Mouse (Mus musculus): Measurements from ENCODE around the gene Arih2.
A peak's percentile ranks its signal among the peaks of the same experiment; 100 is the strongest.
"Not testable (repeated sequence)": the region's sequence is repeated elsewhere in the genome, so short reads cannot be mapped to it uniquely, and the experiment has no call there.

The Arih2 gene

DNA sequence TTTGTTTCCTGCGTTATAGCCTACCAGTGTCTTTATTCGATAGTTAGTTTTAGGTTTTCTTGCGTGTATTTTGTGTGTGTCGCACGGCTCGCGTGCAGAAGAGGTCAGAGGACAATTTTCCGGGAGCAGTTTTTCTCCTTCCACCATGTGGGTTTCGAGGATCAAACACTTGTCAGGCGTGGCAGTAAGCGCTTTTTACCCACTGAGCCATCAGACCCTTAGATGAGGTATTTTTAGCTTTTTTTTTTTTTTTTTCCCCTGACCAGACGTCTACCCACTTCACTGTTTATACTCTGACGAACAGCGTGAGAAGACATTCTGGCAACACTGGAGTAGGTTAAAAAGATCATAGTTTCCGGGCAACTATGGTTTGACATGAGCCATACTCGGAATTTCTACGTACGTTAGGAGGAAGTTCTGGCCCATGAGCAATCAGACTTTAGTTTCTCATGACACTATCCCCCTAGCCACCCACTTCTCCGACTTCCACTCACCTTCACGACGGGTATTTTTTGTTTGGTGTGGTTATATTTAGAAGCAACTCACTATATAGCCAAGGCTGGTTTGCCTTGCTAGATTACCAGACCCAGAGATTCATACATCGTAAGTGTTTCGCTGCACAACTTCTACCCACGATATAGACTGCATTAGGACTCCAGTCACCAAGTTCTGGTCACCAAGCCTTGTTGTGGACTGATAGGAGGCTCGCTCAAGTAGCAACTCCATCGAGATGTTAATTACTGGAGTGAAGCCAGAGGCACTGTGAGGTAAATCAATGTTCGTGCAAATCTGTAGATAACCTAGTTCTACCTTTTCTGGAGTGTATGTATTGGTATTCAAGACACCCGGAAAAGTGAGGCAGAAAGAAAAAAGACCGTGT lies 615 bp upstream of the Arih2 start:
- no peak for DNase-seq (ENCODE audit: low read depth, low spot score)

DNA sequence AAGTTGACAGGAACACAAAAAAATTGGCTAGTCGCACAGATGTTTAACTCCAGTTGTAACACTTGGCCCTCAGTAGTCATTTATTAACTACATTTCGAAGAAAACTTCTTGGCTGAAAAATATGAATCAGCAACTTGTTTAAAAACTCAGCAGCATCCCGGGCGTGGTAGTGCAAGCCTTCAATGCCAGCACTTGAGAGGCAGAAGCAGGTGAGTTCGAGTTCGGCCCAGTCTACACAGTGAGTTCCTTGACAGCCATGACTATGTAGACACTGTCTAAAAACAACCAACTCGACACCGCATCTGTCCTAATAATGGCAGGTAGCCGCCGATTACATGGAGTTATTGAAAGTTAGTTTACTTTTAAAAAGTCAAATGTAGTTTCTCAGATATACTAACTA lies 1.0 kb downstream of the Arih2 start:
- DNase-seq (ENCODE audit: low read depth, low spot score) = no peak

DNA sequence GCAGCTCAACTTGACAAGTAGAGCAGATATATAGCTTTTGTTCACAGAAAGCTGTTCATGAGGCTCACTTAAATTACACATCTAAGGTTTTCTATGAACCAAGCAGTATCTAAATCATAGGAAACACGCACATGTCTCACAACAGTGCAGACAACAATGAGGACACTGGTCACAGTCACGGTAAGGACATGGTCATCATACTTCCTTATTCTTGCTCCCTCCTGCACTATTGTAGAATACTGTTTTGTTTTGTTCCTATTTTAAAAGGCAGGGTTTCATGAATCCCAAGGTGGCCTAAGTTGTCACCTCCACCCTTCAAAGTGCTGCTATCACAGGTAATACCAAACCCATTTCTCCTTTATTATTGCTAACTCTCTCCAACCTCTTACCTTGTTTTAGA lies 9.4 kb downstream of the Arih2 start:
- no peak for DNase-seq (ENCODE audit: low read depth, low spot score)

DNA sequence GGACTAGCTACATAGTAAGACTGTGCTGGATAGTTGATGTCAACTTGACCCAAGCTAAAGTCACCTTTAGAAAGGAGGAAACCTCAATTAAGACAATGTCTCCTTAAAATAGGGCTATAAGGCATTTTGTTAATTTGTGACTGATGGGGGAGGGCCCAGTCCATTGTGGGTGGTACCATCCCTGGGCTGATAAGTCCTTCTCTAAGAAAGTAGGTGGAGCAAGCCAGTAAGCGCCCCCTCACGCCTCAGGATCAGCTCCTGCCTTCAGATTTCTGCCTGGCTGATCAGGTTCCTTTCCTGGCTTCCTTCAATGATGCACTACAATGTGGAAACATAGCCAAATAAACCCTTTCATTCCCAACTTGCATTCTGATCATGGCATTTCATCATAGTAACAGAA lies 13.8 kb downstream of the Arih2 start:
- no peak for DNase-seq (ENCODE audit: low read depth, low spot score)

DNA sequence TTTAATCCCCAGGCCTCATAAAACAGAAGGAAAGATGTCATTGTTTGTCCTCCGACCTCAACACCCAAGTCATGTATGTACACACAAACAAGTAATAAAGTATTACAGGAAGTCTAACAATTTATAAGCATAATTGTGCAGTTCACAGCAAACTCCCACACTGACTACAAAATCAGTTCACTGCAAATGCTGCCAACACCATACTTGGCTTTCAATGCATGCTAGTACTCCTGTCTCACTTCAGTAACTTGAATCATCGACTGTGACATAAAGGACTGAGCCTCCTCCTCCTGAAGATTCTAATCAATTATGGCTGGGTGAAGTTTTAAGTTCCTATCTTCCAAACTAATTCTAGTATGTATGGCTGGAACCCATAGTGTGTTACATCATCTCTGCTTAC lies 15.3 kb downstream of the Arih2 start:
- DNase-seq (ENCODE audit: low read depth, low spot score) = no peak

DNA sequence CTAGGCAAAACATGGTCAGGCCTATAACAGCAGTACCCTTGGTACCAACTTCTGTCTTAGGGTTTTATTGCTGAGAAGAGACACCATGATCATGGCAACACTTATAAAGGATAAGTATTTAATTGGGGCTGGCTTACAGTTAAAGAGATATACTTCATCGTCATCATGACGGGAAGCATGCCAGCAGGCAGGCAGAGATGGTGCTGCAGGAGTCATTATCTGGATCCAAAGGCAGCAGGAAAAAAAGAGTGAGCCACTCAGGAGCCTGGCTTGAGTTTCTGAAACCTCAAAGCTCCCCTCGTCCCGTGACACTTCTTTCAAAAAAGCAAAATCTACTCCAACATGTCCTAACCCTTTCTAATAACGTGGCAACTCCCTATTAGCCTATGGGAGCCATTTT lies 16.8 kb downstream of the Arih2 start:
- no peak for DNase-seq (ENCODE audit: low read depth, low spot score)

DNA sequence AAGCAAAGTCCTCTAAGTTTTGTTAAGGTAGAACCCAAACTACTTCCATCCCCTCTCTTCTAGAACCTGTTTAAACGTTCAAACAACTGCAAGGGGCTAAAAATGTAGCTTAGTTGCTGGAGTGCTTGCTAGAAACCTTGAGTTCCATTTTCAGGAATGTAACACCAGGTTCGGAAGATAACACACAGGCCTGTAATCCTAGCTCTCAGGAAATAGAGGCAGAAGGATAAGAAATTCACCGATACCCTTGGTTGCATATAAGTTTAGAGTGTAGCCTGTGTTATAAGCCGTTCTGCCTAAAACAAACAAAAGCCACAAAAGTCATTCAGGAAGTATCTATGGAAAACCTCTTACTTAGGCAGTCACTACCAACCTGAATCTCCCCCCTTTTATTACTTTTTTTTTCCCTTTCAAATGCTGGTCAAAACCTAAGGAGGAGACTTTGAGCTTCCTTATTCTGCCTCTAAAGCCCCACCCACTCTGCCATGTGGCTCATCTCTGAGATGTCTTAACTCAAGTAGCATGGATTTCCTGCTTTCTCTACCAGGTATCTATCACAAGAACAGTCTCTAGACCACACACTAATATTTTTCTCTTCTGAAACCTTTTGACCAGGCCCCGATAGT lies 17.4 kb downstream of the Arih2 start:
- DNase-seq (ENCODE audit: low read depth, low spot score) = no peak

DNA sequence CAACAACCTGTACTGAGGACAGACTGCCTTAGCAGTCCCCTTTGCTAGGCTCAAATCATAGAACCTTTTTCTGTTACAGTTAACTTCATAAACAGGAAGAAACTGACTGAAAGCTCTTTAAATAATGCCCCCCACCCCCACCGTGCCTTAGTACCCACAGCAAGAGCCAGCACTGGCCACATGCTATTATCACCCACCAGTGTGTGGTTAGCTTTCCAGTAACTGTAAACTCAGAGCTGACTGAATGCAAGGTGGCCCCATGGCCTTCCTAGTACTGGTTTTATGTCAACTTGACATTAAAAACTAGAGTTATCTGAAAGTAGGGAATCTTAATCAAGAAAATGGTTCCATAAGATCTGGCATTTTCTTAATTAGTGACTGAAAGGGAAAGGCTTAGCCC lies 18.5 kb downstream of the Arih2 start:
- DNase-seq (ENCODE audit: low read depth, low spot score) = no peak

DNA sequence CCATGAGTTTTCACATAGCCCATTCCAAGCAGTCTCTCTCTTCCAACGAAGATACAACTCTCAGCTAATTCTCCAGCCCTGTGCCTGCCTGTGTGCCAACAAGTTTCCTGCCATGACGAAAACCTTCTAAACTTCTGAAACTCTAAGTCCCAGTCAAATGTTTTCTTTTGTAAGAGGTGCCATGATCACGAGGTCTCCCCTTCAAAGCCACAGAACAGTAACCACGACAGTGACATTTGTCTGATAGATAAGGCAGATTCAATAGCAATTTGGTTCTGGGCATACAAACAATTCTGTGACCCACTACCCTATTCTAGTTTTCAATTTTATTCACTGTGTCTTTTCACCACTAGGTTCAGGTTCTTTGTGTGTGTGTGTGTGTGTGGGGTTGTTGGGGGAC lies 21.0 kb downstream of the Arih2 start:
- no peak for DNase-seq (ENCODE audit: low read depth, low spot score)

DNA sequence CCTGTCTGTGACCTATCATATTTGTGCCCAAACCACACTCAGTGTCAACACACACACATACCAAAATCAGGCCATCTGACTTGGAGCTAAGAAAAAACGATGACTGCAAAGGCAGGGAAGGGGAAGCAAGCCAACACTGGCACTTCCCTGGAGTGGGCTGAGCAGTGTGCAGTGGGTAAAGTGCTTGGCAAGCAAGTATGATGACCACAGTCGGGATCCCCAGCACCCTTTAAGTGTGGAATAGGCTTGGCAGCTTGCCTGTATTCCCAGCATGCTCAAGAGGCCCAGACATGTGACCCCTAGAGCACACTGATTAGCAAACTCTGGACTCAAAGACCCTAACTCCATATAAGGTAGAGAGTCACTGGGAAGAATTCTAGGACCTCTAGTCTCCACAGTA lies 22.7 kb downstream of the Arih2 start:
- no peak for DNase-seq (ENCODE audit: low read depth, low spot score)

DNA sequence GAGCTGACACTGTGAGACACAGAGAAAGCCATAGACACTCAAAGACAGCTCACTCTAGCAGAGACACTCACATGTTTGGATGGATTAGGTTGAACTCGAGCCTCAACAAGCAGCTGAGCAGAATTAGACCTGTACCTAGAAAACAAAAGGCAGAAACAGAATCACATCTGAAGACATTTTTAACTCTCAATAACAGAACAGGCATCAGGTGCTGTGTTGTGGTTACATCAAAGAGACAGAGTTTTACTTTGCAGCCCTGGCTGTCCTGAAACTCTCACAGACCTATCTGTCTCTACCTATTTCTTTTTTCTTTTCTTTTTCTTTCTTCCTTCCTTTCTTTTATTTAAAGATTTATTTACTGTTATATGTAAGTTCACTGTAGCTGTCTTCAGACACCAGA lies 31.9 kb downstream of the Arih2 start:
- DNase-seq (ENCODE audit: low read depth, low spot score) = no peak

DNA sequence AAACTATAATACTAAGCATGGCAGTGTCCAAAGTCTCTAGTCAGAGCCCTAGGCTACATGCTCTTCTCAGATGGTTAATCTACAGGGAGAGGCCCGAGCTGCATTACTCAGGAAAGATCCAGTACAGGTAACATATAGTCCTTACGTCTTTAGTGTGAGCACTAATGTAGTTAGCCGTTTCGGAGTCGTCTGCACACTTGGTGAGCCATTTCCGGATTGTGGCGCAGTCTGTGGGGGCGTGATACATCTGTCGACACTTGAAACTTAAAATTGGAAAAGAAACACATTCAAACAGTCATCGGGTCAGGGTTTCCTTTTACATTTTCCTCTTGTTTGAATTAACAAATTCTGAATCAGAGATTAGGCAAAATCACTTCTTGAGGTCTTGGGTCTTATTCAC lies 37.7 kb downstream of the Arih2 start:
- DNase-seq (ENCODE audit: low read depth, low spot score) = no peak

DNA sequence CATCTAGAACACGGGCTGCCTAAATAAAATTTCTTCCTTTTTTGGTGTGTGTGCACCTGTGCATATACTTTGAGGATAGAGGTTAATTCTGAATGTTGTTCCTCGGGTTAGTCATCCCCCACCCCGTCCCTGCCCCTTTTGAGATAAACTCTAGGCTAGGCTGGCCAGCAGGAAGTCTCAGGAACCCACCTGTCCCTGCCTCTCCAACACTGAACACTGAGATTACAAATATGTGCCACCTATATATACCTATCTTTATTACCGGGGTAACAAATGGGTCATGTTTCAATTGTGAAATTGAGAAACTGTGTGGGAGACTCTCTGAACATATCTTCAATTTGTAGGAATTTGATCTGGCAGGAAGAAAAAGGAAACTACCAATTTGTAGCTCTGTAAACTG lies 40.3 kb downstream of the Arih2 start:
- no peak for DNase-seq (ENCODE audit: low read depth, low spot score)

DNA sequence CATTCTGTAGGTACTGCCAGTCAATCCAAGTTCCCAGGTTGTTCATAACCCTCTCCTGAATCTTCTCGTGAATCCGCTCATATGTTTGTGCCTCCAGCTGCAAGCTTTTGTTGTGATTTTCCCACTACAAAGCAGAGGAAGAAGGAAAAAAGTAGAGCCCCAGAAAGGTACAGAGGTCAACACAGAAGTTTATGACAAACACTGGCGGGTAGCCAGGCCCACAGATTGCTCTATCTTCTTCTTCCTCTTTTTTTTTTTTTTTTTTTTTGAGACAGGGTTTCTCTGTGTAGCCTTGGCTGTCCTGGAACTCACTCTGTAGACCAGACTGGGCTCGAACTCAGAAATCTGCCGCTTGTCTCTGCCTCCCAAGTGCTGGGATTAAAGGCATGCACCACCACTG lies 41.3 kb downstream of the Arih2 start:
- not testable (repeated sequence) for DNase-seq (ENCODE audit: low read depth, low spot score)

DNA sequence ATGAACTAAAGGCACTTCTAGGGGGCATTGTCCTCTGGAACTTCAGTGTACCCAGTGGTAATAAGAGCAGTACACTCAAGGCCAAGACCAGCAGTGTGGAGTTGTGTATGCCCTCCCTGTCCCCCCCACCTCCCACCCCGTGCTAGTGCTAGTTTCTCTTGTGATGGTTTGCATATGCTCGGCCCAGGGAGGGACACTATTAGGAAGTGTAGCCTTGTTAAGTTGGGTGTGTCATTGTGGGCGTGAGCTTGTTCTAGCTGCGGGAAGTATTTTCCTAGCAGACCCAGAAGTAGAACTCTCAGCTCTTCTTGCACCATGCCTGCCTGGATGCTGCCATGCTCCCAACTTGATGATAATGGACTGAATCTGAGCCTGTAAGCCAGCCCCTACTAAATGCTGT lies 47.2 kb downstream of the Arih2 start:
- DNase-seq (ENCODE audit: low read depth, low spot score) = no peak

DNA sequence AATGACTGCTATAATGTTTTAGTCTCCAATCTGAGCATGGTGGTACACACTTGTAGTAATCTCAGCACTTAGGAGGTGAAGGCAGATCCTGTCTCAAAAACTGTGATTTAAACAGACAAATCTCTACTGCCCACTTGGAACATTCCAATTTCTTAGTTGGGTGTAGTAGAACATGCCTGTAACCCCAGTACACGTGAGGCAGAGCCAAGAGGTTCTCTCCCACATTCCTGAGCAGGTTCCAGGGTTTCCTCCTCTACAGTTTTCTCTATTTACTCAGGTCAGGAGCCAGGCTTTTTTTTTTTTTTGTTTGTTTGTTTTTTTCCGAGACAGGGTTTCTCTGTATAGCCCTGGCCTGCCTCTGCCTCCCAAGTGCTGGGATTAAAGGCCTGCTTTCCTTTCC lies 49.2 kb downstream of the Arih2 start:
- DNase-seq (ENCODE audit: low read depth, low spot score) = no peak

DNA sequence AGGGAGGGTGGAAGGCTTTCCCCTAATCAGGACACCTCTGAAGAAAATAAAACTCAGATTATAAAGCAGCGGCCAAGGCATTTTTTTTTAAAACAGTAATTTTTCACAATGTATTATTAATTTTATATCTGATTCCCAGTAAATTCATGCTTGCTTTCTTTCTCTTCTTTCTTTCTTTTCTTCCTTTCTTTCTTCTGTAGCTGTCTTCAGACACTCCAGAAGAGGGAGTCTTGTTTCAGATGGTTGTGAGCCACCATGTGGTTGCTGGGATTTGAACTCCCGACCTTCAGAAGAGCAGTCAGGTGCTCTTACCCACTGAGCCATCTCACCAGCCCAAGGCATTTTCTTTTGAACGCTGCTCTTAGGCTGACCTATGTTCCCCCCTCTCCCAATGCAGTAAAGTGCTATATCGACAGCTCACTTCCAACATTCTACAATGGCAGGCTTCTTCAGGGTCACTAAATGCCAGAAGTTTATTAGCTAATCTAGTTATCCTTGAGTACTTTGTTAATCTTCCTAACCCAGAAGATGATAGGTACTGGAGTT lies 50.1 kb downstream of the Arih2 start:
- DNase-seq (ENCODE audit: low read depth, low spot score) = no peak

DNA sequence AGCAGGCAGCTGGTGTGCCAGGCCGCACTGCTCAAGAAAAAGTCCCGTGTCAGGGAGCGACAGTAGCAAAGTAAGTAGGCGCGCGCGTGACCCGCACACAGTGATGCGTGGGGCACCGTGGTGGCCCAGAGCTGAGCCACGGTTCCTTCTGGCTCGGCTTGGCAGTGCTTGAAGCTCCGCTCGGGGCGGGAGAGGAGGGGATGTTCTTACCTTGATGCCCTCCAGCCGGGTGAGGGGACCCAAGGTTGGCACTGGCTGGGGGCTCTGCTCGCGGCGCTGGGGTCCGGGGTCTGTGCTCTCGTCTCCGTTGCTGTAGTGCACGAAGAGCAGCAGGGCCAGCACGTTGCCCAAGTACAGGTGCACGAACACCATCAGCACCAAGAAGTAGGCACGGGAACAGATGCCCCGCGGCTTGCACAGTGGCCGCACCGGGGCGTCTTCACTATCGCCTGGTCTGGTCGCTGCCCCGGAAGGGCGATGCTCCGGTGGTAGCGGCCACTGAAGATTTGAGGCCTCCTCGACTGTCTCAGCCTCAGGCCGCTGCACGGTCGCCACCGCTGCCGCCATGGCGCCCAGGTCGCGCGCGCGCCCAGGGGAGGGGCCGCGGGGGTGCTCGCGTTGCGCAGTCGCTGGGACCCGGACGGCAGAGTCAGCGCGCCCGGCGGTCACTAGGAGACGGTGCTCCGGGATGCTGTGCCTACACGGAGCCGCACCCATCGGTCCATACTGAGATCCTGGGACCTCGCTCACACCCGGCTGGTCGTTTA lies 52.0 kb downstream of the Arih2 start, which contains the start of gene P4htm:
Gene P4htm, minus strand, starts transcription at position 670 of the 767 bp plus-strand sequence.
- DNase-seq (ENCODE audit: low read depth, low spot score) = peak; percentile 49

DNA sequence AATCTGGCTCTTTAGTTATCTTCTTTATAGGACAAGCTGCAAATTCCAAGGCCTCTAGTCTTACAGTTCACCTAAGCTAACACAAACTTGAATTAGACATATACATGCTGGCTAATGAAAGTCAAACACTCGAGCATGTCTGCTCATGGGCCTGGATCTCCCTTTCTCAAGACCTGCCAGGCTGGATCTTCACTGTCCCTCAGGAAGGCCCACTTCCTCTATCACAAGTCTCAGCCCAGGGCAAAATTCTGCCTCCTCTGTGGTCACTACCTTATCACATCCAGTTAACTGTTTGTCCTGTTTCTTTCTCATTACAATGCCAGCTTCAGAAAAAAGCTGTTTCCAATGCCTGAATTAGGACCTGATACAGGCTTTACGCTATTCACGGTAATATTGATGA lies 54.8 kb downstream of the Arih2 start:
- DNase-seq (ENCODE audit: low read depth, low spot score) = no peak

DNA sequence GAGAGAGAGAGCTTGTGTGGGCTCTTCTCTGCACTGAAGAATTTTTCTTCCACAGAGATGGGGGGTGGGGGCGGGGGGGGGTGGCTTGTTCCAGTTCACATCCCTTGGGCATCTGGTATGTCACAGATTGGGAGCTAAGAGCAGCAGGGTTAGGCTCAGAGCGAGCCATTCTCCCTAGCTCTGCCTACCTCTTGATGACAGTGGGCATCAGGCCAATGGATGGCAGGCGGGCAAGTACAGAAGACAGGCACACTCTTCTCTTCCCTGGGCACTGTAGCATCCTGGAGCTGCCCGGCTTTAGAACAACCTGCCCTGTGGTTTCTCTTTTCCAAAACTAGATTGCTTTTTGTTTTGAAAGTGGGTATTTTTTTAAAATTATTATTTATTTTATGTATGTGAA lies 57.7 kb downstream of the Arih2 start:
- DNase-seq (ENCODE audit: low read depth, low spot score) = no peak

DNA sequence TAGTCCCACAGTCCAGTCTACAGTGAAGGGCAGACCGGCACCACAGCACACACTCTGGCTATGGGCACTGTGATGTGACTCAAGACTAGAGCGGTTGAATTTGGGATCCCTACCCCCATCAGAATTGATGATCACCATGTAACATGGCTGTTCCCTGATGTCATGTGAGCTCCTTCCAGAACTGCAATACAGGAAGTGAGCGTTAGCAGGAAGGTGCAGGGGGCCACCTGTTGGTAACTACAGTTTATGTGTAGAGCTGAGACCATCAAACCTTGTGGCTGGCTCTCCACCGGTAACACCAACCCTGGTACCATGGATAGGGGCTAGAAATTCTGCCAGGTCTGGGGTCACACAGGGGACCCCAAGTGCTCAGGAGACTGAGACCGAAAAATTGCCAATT lies 60.0 kb downstream of the Arih2 start:
- DNase-seq (ENCODE audit: low read depth, low spot score) = peak; percentile 50

DNA sequence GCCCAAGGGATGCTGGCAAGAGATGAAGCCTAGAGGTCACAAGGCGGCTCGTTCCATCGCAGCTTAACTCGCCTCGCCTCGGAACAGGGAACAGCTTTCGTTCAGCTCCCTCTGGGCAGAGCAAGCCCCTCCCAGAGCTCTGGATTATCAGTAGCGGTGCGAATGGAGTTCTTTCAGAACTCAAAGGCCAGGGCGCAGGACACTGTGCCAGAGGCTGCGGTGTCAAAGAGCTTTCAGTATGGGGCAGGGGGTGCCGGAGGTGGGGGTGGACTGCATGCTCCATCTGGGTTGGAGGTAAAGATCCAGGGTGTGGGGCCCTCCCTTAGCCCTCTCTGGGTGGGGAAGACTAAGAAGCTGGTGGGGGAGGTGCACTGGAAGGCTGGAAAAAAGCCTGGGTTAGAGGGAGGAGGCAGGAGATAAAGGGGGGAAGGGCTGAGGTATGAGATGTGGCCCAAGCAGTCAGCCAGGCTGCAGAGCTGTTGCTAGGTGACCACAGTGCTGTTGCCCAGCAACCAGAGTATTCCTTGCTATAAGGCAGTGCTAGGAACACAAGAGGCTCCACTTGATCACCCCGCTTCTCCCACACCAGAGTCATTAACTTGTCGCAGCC lies 61.5 kb downstream of the Arih2 start:
- DNase-seq (ENCODE audit: low read depth, low spot score) = no peak
